Mouse (Mus musculus): ENCODE measurements around the gene Relt. TPM values are rescaled to one million over a fixed set of nuclear protein-coding genes. Genes with fewer than 3 reads are reported as not detected.

The Relt gene
- total RNA-seq, 1 experiment, result 16.1 TPM

DNA sequence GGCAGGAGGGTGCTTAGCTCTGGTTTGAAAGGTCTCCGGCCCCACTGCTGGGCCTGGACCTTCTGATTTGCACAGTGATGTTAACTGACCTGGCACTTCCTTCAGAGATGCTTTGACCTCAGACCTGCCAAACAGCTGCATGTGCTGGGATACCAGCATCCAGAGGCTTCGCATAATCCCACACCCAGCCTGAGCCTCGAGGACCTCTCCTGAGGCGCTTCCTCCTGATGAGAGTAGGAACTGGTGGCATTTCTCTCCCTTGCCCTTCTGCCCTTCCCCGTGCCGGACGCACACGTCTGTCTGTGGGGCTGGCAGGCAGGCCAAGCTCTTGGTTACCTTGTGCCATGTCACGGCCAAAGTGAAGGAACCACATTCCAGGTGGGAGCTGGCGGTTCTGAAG, 26.6 kb downstream of the Relt start:
- H3K9me3 ChIP-seq (ENCODE audit: control insufficient read depth, insufficient read depth, low read depth, low read length), result no peaks in the 10 kb centered on the region
- no peak for TF ChIP-seq MAFK (IDR thresholded peaks at IDR 0.05; ENCODE audit: insufficient read depth, low read depth, low read length)
- TF ChIP-seq CHD2 (IDR thresholded peaks at IDR 0.05; ENCODE audit: low read depth, low read length), result no peak
- TF ChIP-seq ZC3H11A (IDR thresholded peaks at IDR 0.05; ENCODE audit: borderline replicate concordance, low read depth, low read length), result no peak
- no peak for TF ChIP-seq ZNF384 (IDR thresholded peaks at IDR 0.05; ENCODE audit: low read depth, low read length)
- no peak for TF ChIP-seq HCFC1 (IDR thresholded peaks at IDR 0.05; ENCODE audit: borderline replicate concordance, insufficient read depth, low read length)
- no peaks in the 10 kb centered on the region for H3K4me1 ChIP-seq (ENCODE audit: control insufficient read depth in 2 of 2, insufficient read depth in 2 of 2, low read length in 2 of 2, poor library complexity in 1 of 2)
- no peak for DNase-seq (ENCODE audit: low read depth, low spot score)
- peaks cover 19% of the 10 kb centered on the region for H3K36me3 ChIP-seq (ENCODE audit: control insufficient read depth, insufficient read depth, low read length, poor library complexity, severe bottlenecking)
- H3K9ac ChIP-seq (ENCODE audit: insufficient read depth, low read depth, low read length, poor library complexity, severe bottlenecking), result no peak overlapping the region
- no peak overlapping the region for H3K4me3 ChIP-seq (ENCODE audit: insufficient read depth in 1 of 2, low read depth in 1 of 2, low read length in 2 of 2, poor library complexity in 1 of 2, severe bottlenecking in 1 of 2)
- in situ Hi-C loops (cut with MboI; ENCODE audit: low sequenced_read_pairs in 2 of 2, unreplicated experiment in 2 of 2), result no loop called here
- no peak overlapping the region for H3K27ac ChIP-seq (ENCODE audit: insufficient read depth, low read depth, low read length, poor library complexity, severe bottlenecking)

DNA sequence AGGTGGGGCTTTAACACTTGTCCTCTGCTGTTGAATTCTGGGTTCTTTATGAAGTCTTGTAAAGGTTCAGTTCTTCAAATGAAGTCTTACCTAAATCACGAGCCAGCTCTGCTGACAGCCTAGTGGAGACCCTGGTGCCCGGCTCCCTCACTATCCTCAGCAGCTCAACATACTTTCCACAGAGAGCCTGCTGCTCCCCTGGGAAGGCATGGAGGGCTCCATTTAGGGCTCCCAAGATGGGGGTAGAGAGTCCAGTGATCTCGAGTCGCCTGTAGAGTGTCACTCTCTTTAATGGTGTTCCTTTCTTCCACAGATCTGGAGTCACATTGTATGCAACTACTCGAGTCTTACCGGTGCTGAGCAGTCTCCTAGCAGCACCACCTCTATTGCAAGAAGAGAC, 27.5 kb downstream of the Relt start:
- H3K36me3 ChIP-seq (ENCODE audit: control insufficient read depth, insufficient read depth, low read length, poor library complexity, severe bottlenecking), result peaks cover 19% of the 10 kb centered on the region

DNA sequence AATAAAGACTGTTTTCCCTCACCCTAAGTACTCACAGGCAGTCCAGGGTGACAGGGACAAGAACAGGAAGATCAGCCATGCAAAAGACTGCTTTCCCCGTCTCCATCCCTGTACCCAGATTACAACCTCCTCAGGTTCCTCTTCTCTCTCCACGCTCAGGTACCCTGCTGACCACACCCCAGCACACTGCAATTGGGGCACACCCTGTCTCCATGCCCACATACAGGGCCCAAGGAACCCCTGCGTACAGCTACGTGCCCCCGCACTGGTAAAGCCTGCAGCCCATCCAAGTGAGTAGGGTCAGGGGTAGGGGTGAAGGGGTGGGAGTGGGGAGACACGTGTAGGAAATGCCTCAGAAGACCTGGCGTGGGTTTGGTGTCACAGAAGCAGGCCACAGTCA, 28.1 kb downstream of the Relt start:
- H3K4me1 ChIP-seq (ENCODE audit: control insufficient read depth in 2 of 2, insufficient read depth in 2 of 2, low read length in 2 of 2, poor library complexity in 1 of 2), result no peaks in the 10 kb centered on the region
- peaks cover 19% of the 10 kb centered on the region for H3K36me3 ChIP-seq (ENCODE audit: control insufficient read depth, insufficient read depth, low read length, poor library complexity, severe bottlenecking)
- H3K27ac ChIP-seq (ENCODE audit: insufficient read depth, low read depth, low read length, poor library complexity, severe bottlenecking), result no peak overlapping the region
- H3K9ac ChIP-seq (ENCODE audit: insufficient read depth, low read depth, low read length, poor library complexity, severe bottlenecking), result no peak overlapping the region
- no peaks in the 10 kb centered on the region for H3K9me3 ChIP-seq (ENCODE audit: control insufficient read depth, insufficient read depth, low read depth, low read length)
- no peak overlapping the region for H3K4me3 ChIP-seq (ENCODE audit: insufficient read depth in 1 of 2, low read depth in 1 of 2, low read length in 2 of 2, poor library complexity in 1 of 2, severe bottlenecking in 1 of 2)
- DNase-seq (ENCODE audit: low read depth, low spot score), result no peak
- in situ Hi-C loops (cut with MboI; ENCODE audit: low sequenced_read_pairs in 2 of 2, unreplicated experiment in 2 of 2), result no loop called here
- TF ChIP-seq HCFC1 (IDR thresholded peaks at IDR 0.05; ENCODE audit: borderline replicate concordance, insufficient read depth, low read length) (no peak), ZC3H11A (IDR thresholded peaks at IDR 0.05; ENCODE audit: borderline replicate concordance, low read depth, low read length) (no peak), CHD2 (IDR thresholded peaks at IDR 0.05; ENCODE audit: low read depth, low read length) (no peak), MAFK (IDR thresholded peaks at IDR 0.05; ENCODE audit: insufficient read depth, low read depth, low read length) (no peak), ZNF384 (IDR thresholded peaks at IDR 0.05; ENCODE audit: low read depth, low read length) (no peak)

More for the DNA sequence above, 27.5 kb downstream of the Relt start:
- no peak for DNase-seq (ENCODE audit: low read depth, low spot score)
- H3K9ac ChIP-seq (ENCODE audit: insufficient read depth, low read depth, low read length, poor library complexity, severe bottlenecking), result no peak overlapping the region
- TF ChIP-seq MAFK (IDR thresholded peaks at IDR 0.05; ENCODE audit: insufficient read depth, low read depth, low read length) (no peak), CHD2 (IDR thresholded peaks at IDR 0.05; ENCODE audit: low read depth, low read length) (no peak), HCFC1 (IDR thresholded peaks at IDR 0.05; ENCODE audit: borderline replicate concordance, insufficient read depth, low read length) (no peak), ZC3H11A (IDR thresholded peaks at IDR 0.05; ENCODE audit: borderline replicate concordance, low read depth, low read length) (no peak), ZNF384 (IDR thresholded peaks at IDR 0.05; ENCODE audit: low read depth, low read length) (no peak)
- in situ Hi-C loops (cut with MboI; ENCODE audit: low sequenced_read_pairs in 2 of 2, unreplicated experiment in 2 of 2), result no loop called here
- no peaks in the 10 kb centered on the region for H3K4me1 ChIP-seq (ENCODE audit: control insufficient read depth in 2 of 2, insufficient read depth in 2 of 2, low read length in 2 of 2, poor library complexity in 1 of 2)
- no peak overlapping the region for H3K27ac ChIP-seq (ENCODE audit: insufficient read depth, low read depth, low read length, poor library complexity, severe bottlenecking)
- H3K9me3 ChIP-seq (ENCODE audit: control insufficient read depth, insufficient read depth, low read depth, low read length), result no peaks in the 10 kb centered on the region
- H3K4me3 ChIP-seq (ENCODE audit: insufficient read depth in 1 of 2, low read depth in 1 of 2, low read length in 2 of 2, poor library complexity in 1 of 2, severe bottlenecking in 1 of 2), result no peak overlapping the region

DNA sequence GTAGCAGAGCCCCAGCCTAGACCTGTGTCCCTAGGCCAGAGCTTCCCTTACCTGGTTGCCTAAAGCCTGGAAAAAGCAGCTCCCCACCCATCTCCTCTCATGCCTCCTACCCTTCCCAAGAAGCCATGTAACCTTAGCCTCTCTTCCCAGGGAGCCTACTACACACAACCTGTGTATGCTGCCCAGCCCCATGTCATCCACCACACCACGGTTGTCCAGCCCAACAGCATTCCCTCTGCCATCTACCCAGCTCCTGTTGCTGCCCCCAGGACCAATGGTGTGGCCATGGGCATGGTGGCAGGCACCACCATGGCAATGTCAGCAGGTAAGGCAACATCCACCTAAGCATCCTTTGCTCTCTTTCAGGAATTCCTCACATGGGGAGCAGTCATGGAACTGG, 29.4 kb downstream of the Relt start:
- H3K4me3 ChIP-seq (ENCODE audit: insufficient read depth in 1 of 2, low read depth in 1 of 2, low read length in 2 of 2, poor library complexity in 1 of 2, severe bottlenecking in 1 of 2), result no peak overlapping the region
- H3K27ac ChIP-seq (ENCODE audit: insufficient read depth, low read depth, low read length, poor library complexity, severe bottlenecking), result no peak overlapping the region
- no peak for TF ChIP-seq CHD2 (IDR thresholded peaks at IDR 0.05; ENCODE audit: low read depth, low read length)
- no peak for TF ChIP-seq HCFC1 (IDR thresholded peaks at IDR 0.05; ENCODE audit: borderline replicate concordance, insufficient read depth, low read length)
- TF ChIP-seq MAFK (IDR thresholded peaks at IDR 0.05; ENCODE audit: insufficient read depth, low read depth, low read length), result no peak
- no peak for TF ChIP-seq ZNF384 (IDR thresholded peaks at IDR 0.05; ENCODE audit: low read depth, low read length)
- no peak for TF ChIP-seq ZC3H11A (IDR thresholded peaks at IDR 0.05; ENCODE audit: borderline replicate concordance, low read depth, low read length)
- H3K36me3 ChIP-seq (ENCODE audit: control insufficient read depth, insufficient read depth, low read length, poor library complexity, severe bottlenecking), result peaks cover 19% of the 10 kb centered on the region
- no peak for DNase-seq (ENCODE audit: low read depth, low spot score)
- in situ Hi-C loops (cut with MboI; ENCODE audit: low sequenced_read_pairs in 2 of 2, unreplicated experiment in 2 of 2), result no loop called here
- H3K4me1 ChIP-seq (ENCODE audit: control insufficient read depth in 2 of 2, insufficient read depth in 2 of 2, low read length in 2 of 2, poor library complexity in 1 of 2), result no peaks in the 10 kb centered on the region
- H3K9me3 ChIP-seq (ENCODE audit: control insufficient read depth, insufficient read depth, low read depth, low read length), result no peaks in the 10 kb centered on the region
- H3K9ac ChIP-seq (ENCODE audit: insufficient read depth, low read depth, low read length, poor library complexity, severe bottlenecking), result no peak overlapping the region

DNA sequence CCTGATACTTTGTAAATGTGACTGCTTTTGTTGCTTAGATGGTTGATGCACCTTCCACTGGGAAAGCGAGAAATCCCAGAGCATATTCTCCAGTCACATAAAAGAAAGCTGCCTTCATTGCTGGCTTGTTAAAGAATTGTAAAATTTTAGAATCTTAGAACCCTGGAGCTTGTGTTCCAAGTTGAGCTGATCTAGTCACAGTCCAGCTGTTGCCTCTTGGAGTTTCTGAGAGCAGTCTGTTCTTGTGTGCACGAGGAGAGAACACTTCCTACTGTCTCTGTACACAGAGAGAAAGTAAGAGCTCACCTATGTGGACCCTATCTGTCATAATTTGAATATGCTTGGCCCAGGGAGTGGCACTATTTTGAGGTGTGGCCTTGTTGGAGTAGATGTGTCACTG, 34.7 kb downstream of the Relt start:
- no peak for TF ChIP-seq ZNF384 (IDR thresholded peaks at IDR 0.05; ENCODE audit: low read depth, low read length)
- no peak for TF ChIP-seq ZC3H11A (IDR thresholded peaks at IDR 0.05; ENCODE audit: borderline replicate concordance, low read depth, low read length)
- no peak for TF ChIP-seq HCFC1 (IDR thresholded peaks at IDR 0.05; ENCODE audit: borderline replicate concordance, insufficient read depth, low read length)
- TF ChIP-seq CHD2 (IDR thresholded peaks at IDR 0.05; ENCODE audit: low read depth, low read length), result no peak
- no peak for TF ChIP-seq MAFK (IDR thresholded peaks at IDR 0.05; ENCODE audit: insufficient read depth, low read depth, low read length)
- H3K4me1 ChIP-seq (ENCODE audit: control insufficient read depth in 2 of 2, insufficient read depth in 2 of 2, low read length in 2 of 2, poor library complexity in 1 of 2), result no peaks in the 10 kb centered on the region
- no peaks in the 10 kb centered on the region for H3K9me3 ChIP-seq (ENCODE audit: control insufficient read depth, insufficient read depth, low read depth, low read length)
- H3K9ac ChIP-seq (ENCODE audit: insufficient read depth, low read depth, low read length, poor library complexity, severe bottlenecking), result no peak overlapping the region
- peaks cover 7% of the 10 kb centered on the region for H3K36me3 ChIP-seq (ENCODE audit: control insufficient read depth, insufficient read depth, low read length, poor library complexity, severe bottlenecking)
- no peak overlapping the region for H3K27ac ChIP-seq (ENCODE audit: insufficient read depth, low read depth, low read length, poor library complexity, severe bottlenecking)
- in situ Hi-C loops (cut with MboI; ENCODE audit: low sequenced_read_pairs in 2 of 2, unreplicated experiment in 2 of 2), result no loop called here
- DNase-seq (ENCODE audit: low read depth, low spot score), result no peak
- no peak overlapping the region for H3K4me3 ChIP-seq (ENCODE audit: insufficient read depth in 1 of 2, low read depth in 1 of 2, low read length in 2 of 2, poor library complexity in 1 of 2, severe bottlenecking in 1 of 2)
